Mouse (Mus musculus) v-Abl transformed pro-B cells (cell line): ENCODE measurements around the gene Rrp1.

Experiments used
- in situ Hi-C, 2 experiments: fragments of 400-800 bp; cut with MboI; formaldehyde crosslinking; loops; one replicate each; pipeline ENCODE4 v1.15.1; 2025; ENCODE audit not compliant: unreplicated experiment in 2 of 2

The Rrp1 gene

GRCm38 (mm10) chr10:78353196-78353595 is 59.6 kb downstream of the Rrp1 start:
- in situ Hi-C loops, result no loop called here

DNA sequence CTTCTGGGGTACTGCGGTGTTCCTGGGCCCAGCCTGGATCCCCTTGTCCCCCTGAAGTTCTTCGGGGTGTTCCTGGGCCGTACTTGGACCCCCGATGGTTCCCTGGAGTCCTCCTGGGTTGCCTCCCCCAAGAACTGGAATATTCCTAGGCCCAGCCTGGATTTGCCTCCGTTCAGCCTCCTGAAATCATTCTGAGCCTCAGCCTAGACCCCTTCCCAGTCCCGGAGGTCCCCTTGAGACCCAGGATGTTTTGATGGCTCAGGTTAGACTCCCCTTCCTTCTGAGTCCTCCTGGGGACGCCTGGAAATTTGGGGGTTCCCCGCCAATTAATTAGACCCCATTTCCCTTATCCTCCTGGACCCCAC is 60.2 kb downstream of the Rrp1 start:
- in situ Hi-C loops, result no loop called here

DNA sequence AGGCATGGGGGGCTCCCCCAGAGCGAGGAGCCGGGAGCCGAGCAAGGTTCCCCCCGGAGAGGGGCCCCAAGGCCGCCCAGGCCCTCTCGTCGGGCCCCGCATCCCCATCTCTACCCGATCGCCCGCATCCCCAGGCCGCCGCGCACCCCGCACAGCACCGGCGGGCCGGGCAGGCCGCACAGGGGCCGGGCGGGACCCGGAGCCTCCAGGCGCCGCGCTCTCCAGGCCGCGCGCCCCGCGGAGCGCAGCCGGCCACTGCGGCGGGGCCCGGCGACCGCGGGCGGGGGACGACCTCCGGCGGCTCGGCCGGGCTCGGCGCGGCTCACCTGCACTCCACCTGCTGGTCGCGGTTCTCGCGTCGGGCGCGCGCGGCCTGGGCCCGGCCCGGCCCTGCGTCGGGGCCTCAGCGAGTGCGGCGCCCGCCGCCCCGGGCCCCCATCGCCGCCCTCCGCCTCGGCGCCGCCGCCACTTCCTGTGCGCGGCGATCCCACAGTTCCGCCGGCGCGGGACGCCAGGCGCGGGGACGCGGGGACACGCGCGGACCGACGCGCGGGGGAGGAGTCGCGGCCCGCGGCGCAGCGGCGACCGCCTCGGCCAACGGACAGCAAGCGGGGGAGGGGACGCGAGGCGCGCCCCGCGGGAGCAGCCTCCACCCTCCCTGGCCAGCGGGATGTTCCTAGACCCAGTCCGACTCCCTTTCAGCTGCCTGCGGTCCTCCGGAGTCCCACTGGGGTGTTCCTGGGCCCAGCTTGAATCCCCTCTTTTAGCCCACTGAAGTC is 60.8 kb downstream of the Rrp1 start, which contains the start of gene Agpat3:
TSS of gene Agpat3 (minus strand) at position 603 of the 779 bp plus-strand sequence.
- in situ Hi-C loops, result no loop called here

DNA sequence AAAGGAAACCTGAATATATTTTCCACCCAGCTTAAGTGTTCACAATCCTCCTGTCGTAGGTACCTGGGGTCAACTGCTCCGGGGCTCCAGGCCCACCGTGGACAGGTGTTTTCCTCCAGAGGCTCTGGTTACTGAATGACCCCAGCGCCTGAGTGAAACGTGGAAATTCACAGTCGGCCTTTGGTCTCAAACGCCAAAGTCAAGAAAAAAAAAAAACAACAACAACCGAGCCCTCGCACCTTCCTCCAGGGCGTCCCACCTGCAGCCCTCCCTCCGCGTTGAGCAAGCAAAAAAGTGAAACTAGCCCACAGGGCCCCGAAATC is 61.3 kb downstream of the Rrp1 start:
- in situ Hi-C loops, result no loop called here

DNA sequence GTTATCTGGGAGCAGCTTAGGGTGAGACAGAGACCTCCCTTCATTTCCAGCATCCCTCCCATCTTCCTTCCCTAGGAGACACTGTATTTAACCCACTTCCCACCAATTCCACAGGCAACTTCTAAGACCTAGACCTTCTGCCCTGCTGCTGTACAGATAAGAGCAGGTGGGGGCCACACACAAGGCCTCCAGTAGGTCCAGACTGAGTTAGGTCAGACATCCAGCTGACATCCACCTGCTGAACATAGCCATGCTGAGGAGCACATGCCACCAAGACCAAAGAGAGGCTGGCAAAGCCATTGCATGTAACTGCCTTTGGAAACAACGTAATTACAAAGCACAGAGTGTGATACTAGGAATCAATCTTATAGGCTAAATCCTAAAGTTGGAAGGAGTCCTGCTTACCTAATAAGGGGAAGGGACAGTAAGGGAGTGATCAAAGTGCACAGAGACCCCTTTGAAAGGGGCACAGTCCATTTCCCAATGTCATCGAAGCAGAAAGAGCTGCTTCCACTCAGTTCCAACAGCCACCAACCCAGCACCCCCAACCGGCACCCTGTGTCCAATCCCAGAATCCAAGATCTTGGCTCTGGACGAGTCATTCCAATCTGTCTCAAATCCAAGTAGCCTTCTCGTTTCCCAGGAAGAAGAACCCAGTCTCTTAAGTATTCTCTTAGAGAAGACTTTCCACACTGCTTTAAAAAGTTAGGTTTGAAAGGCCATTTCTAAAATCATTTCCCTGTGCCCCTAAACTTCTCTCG is 61.9 kb downstream of the Rrp1 start:
- in situ Hi-C loops, result no loop called here
